Mouse (Mus musculus): Measurements from ENCODE around the gene Xylt2. TPM values are rescaled to one million over a fixed set of nuclear protein-coding genes. Genes with fewer than 3 reads are reported as not detected.

Xylt2 gene
- 16.4 and 17.8 TPM in 2 replicates for polyA plus RNA-seq (2016; fragmentation: Nextera tagmentation; extraction: Ambion mirVana)

- ATAC-seq (ENCODE audit: insufficient number of reproducible peaks, low FRiP score), result peak; percentile 96
- Histone ChIP-seq H3K27ac (ENCODE audit: poor library complexity, severe bottlenecking) (peak within 1 kb of the TSS; percentile 75), H3K4me1 (replicated peaks) (peaks cover 27% of the 10 kb centered on the region), H3K4me3 (peak within 1 kb of the TSS; percentile 96), H3K36me3 (no peaks in the 10 kb centered on the region), H3K27me3 (replicated peaks) (no peaks in the 10 kb centered on the region), H3K9me3 (replicated peaks) (no peaks in the 10 kb centered on the region), H3K4me2 (peak within 1 kb of the TSS; percentile 88), H3K9ac (peak within 1 kb of the TSS; percentile 96)
- WGBS, result under 1% methylated on average over 79 of the region's 82 CpGs
These were observed at the start of gene Xylt2 for GRCm38 (mm10) chr11:94676754-94677606. Gene Xylt2 (minus strand): TSS chr11:94677515.

- Histone ChIP-seq H3K27ac (ENCODE audit: poor library complexity, severe bottlenecking) (no peak overlapping the region), H3K4me1 (replicated peaks) (peaks cover 19% of the 10 kb centered on the region), H3K4me2 (no peak overlapping the region), H3K9ac (no peak overlapping the region), H3K4me3 (no peak overlapping the region), H3K9me3 (replicated peaks) (peaks cover 3% of the 10 kb centered on the region), H3K27me3 (replicated peaks) (peaks cover 5% of the 10 kb centered on the region), H3K36me3 (no peaks in the 10 kb centered on the region)
- 76% methylated on average over 2 of the region's 2 CpGs for WGBS
- ATAC-seq (ENCODE audit: insufficient number of reproducible peaks, low FRiP score), result no peak
These were observed 41.9 kb upstream of the Xylt2 start for GRCm38 (mm10) chr11:94719216-94719615.

GRCm38 (mm10) chr11:94718113-94718909, 41.0 kb upstream of the Xylt2 start:
- Histone ChIP-seq H3K4me2 (no peak overlapping the region), H3K36me3 (no peaks in the 10 kb centered on the region), H3K4me3 (no peak overlapping the region), H3K27me3 (replicated peaks) (peaks cover 14% of the 10 kb centered on the region), H3K9me3 (replicated peaks) (peaks cover 5% of the 10 kb centered on the region), H3K27ac (ENCODE audit: poor library complexity, severe bottlenecking) (no peak overlapping the region), H3K9ac (0 out of 2 replicates have a peak overlapping the region, but pooled peaks have one; percentile 21), H3K4me1 (replicated peaks) (peaks cover 19% of the 10 kb centered on the region)
- ATAC-seq (ENCODE audit: insufficient number of reproducible peaks, low FRiP score), result no peak
- 88% methylated on average over 7 of the region's 7 CpGs for WGBS

- H3K4me3 ChIP-seq, result no peak overlapping the region
- peak overlapping the region; percentile 14; the same call in 1 of the 2 replicates for H3K27ac ChIP-seq (ENCODE audit: poor library complexity, severe bottlenecking)
- peak overlapping the region; percentile 38 for H3K4me2 ChIP-seq
- peaks cover 23% of the 10 kb centered on the region for H3K27me3 ChIP-seq (replicated peaks)
- peaks cover 5% of the 10 kb centered on the region for H3K9me3 ChIP-seq (replicated peaks)
- no peak overlapping the region for H3K9ac ChIP-seq
- H3K36me3 ChIP-seq, result no peaks in the 10 kb centered on the region
- H3K4me1 ChIP-seq (replicated peaks), result peaks cover 19% of the 10 kb centered on the region
- no peak for ATAC-seq (ENCODE audit: insufficient number of reproducible peaks, low FRiP score)
- 32% methylated on average over 11 of the region's 11 CpGs for WGBS
These were observed 39.9 kb upstream of the Xylt2 start for GRCm38 (mm10) chr11:94717239-94717638.

GRCm38 (mm10) chr11:94716754-94717153, 39.4 kb upstream of the Xylt2 start:
- no peak for ATAC-seq (ENCODE audit: insufficient number of reproducible peaks, low FRiP score)
- peak overlapping the region; percentile 38 for H3K4me2 ChIP-seq
- no peak overlapping the region for H3K4me3 ChIP-seq

GRCm38 (mm10) chr11:94715622-94716021, 38.3 kb upstream of the Xylt2 start:
- H3K4me1 ChIP-seq (replicated peaks), result peaks cover 19% of the 10 kb centered on the region
- no peak overlapping the region for H3K27ac ChIP-seq (ENCODE audit: poor library complexity, severe bottlenecking)
- no peak for ATAC-seq (ENCODE audit: insufficient number of reproducible peaks, low FRiP score)
- peaks cover 23% of the 10 kb centered on the region for H3K27me3 ChIP-seq (replicated peaks)
- no peaks in the 10 kb centered on the region for H3K36me3 ChIP-seq
- WGBS, result 79% methylated on average over 5 of the region's 5 CpGs
- H3K4me3 ChIP-seq, result no peak overlapping the region
- peaks cover 5% of the 10 kb centered on the region for H3K9me3 ChIP-seq (replicated peaks)
- H3K9ac ChIP-seq, result no peak overlapping the region
- no peak overlapping the region for H3K4me2 ChIP-seq

More at GRCm38 (mm10) chr11:94716754-94717153, 39.4 kb upstream of the Xylt2 start:
- WGBS, result 6% methylated on average over 9 of the region's 9 CpGs
- Histone ChIP-seq H3K36me3 (no peaks in the 10 kb centered on the region), H3K9ac (no peak overlapping the region), H3K9me3 (replicated peaks) (peaks cover 5% of the 10 kb centered on the region), H3K27me3 (replicated peaks) (peaks cover 23% of the 10 kb centered on the region), H3K4me1 (replicated peaks) (peaks cover 19% of the 10 kb centered on the region), H3K27ac (ENCODE audit: poor library complexity, severe bottlenecking) (no peak overlapping the region)

- no peak overlapping the region for H3K9ac ChIP-seq
- ATAC-seq (ENCODE audit: insufficient number of reproducible peaks, low FRiP score), result no peak
- H3K4me2 ChIP-seq, result no peak overlapping the region
These were observed 36.0 kb upstream of the Xylt2 start for GRCm38 (mm10) chr11:94713246-94713860.

GRCm38 (mm10) chr11:94704472-94704871, 27.2 kb upstream of the Xylt2 start, which contains the start of gene Gm11541:
Gene Gm11541 (minus strand): TSS chr11:94704499.
- Histone ChIP-seq H3K4me3 (no peak within 1 kb of the TSS), H3K4me2 (no peak within 1 kb of the TSS), H3K27me3 (replicated peaks) (no peaks in the 10 kb centered on the region; the same call in 1 of the 2 replicates), H3K9ac (no peak within 1 kb of the TSS), H3K27ac (ENCODE audit: poor library complexity, severe bottlenecking) (no peak within 1 kb of the TSS), H3K36me3 (no peaks in the 10 kb centered on the region), H3K9me3 (replicated peaks) (no peaks in the 10 kb centered on the region), H3K4me1 (replicated peaks) (no peaks in the 10 kb centered on the region)
- ATAC-seq (ENCODE audit: insufficient number of reproducible peaks, low FRiP score), result no peak
- WGBS, result 70% methylated on average over 5 of the region's 5 CpGs

More at GRCm38 (mm10) chr11:94713246-94713860, 36.0 kb upstream of the Xylt2 start:
- no peak overlapping the region for H3K4me3 ChIP-seq
- H3K36me3 ChIP-seq, result no peaks in the 10 kb centered on the region
- H3K9me3 ChIP-seq (replicated peaks), result peaks cover 5% of the 10 kb centered on the region
- peaks cover 13% of the 10 kb centered on the region for H3K4me1 ChIP-seq (replicated peaks)
- 18% methylated on average over 11 of the region's 11 CpGs for WGBS
- no peak overlapping the region for H3K27ac ChIP-seq (ENCODE audit: poor library complexity, severe bottlenecking)
- H3K27me3 ChIP-seq (replicated peaks), result peaks cover 23% of the 10 kb centered on the region

- no peak overlapping the region for H3K9ac ChIP-seq
- no peaks in the 10 kb centered on the region for H3K9me3 ChIP-seq (replicated peaks)
- no peaks in the 10 kb centered on the region for H3K36me3 ChIP-seq
- H3K4me2 ChIP-seq, result no peak overlapping the region
- WGBS, result 35% methylated on average over 7 of the region's 7 CpGs
- H3K4me3 ChIP-seq, result no peak overlapping the region
- H3K27ac ChIP-seq (ENCODE audit: poor library complexity, severe bottlenecking), result no peak overlapping the region
- ATAC-seq (ENCODE audit: insufficient number of reproducible peaks, low FRiP score), result no peak
- H3K27me3 ChIP-seq (replicated peaks), result no peaks in the 10 kb centered on the region; the same call in 1 of the 2 replicates
- H3K4me1 ChIP-seq (replicated peaks), result no peaks in the 10 kb centered on the region
These were observed 26.7 kb upstream of the Xylt2 start for GRCm38 (mm10) chr11:94704020-94704419.

- H3K4me3 ChIP-seq, result no peak overlapping the region
- H3K27me3 ChIP-seq (replicated peaks), result no peaks in the 10 kb centered on the region; the same call in 1 of the 2 replicates
- H3K9me3 ChIP-seq (replicated peaks), result no peaks in the 10 kb centered on the region
- H3K9ac ChIP-seq, result no peak overlapping the region
- WGBS, result 66% methylated on average over 3 of the region's 3 CpGs
- H3K4me1 ChIP-seq (replicated peaks), result peaks cover 9% of the 10 kb centered on the region
- H3K27ac ChIP-seq (ENCODE audit: poor library complexity, severe bottlenecking), result no peak overlapping the region
- no peak overlapping the region for H3K4me2 ChIP-seq
- H3K36me3 ChIP-seq, result no peaks in the 10 kb centered on the region
- ATAC-seq (ENCODE audit: insufficient number of reproducible peaks, low FRiP score), result no peak
These were observed 24.9 kb upstream of the Xylt2 start for GRCm38 (mm10) chr11:94702216-94702610.
